Mouse (Mus musculus) lung, postnatal 0 days (tissue): ENCODE data around the gene Hsd17b2. TPM values are rescaled to one million over a fixed set of nuclear protein-coding genes. Genes with fewer than 3 reads are reported as not detected.

Experiments
- ATAC-seq: fragments of 200-750 bp; cut with Nextera tagmentation; 2 replicates; pipeline ENCODE4 v1.8.0; 2017; ENCODE audit warnings: moderate library complexity
- DNase-seq: peaks from one replicate; pipeline ENCODE4 v3.0.0-alpha.2; 2016; ENCODE audit warnings: low spot score
- H3K27ac ChIP-seq: fragments of 300-500 bp; sonication (generic); 2 replicates; pipeline ENCODE4 v1.5.1; 2014; ENCODE audit warnings: antibody characterized with exemption, mild to moderate bottlenecking, low read length, mixed read lengths
- H3K27me3 ChIP-seq: fragments of 300-500 bp; sonication (generic); replicated peaks from 2 replicates; pipeline ENCODE4 v1.6.1; 2014; ENCODE audit warnings: low read length, mixed read lengths; ENCODE audit not compliant: insufficient read depth
- H3K36me3 ChIP-seq: fragments of 300-500 bp; sonication (generic); 2 replicates; pipeline ENCODE4 v1.6.1; 2014; ENCODE audit warnings: low read length, mixed read lengths; ENCODE audit not compliant: insufficient read depth
- H3K4me1 ChIP-seq: fragments of 300-500 bp; sonication (generic); 2 replicates; pipeline ENCODE4 v1.6.1; 2014; ENCODE audit warnings: antibody characterized with exemption, low read depth, low read length, mixed read lengths; ENCODE audit not compliant: insufficient read depth
- H3K4me2 ChIP-seq: fragments of 300-500 bp; sonication (generic); replicated peaks from 2 replicates; pipeline ENCODE4 v1.6.1; 2014; ENCODE audit warnings: low read depth, mild to moderate bottlenecking, low read length, moderate library complexity, mixed read lengths
- H3K4me3 ChIP-seq: fragments of 300-500 bp; sonication (generic); 2 replicates; pipeline ENCODE4 v1.5.1; 2014; ENCODE audit warnings: low read depth, low read length
- H3K9ac ChIP-seq: fragments of 300-500 bp; sonication (generic); replicated peaks from 2 replicates; pipeline ENCODE4 v1.6.1; 2014; ENCODE audit warnings: low read depth, mild to moderate bottlenecking
- H3K9me3 ChIP-seq: fragments of 300-500 bp; sonication (generic); 2 replicates; pipeline ENCODE4 v1.6.1; 2016; ENCODE audit warnings: low read length, mixed read lengths
- CTCF ChIP-seq: IDR thresholded peaks from 2 replicates; pipeline ENCODE4 v1.5.1; 2016; ENCODE audit warnings: antibody characterized with exemption, mild to moderate bottlenecking
- EP300 ChIP-seq: IDR thresholded peaks from 2 replicates; pipeline ENCODE4 v1.6.1; 2016; ENCODE audit warnings: antibody characterized with exemption, mild to moderate bottlenecking, control low read depth
- WGBS: fragments of 180-500 bp; shearing (Covaris S2); extraction: QIAGEN DNeasy Blood & Tissue Kit; methylation state at CpG from one replicate; pipeline ENCODE4 v1.1.7; 2014; 5-methylcytosine and 5-hydroxymethylcytosine counted together
- polyA plus RNA-seq: library from polyadenylated mRNA; unstranded; fragments of >200 nt; fragmentation: Nextera tagmentation; extraction: Ambion mirVana; gene quantifications from 2 replicates; pipeline ENCODE4 v1.2.1, GENCODE M21; 2015

The Hsd17b2 gene
- polyA plus RNA-seq, 1 experiment from 2014 or later = 0.16 TPM

GRCm38 (mm10) chr8:117702701-117703100 is 997 bp downstream of the Hsd17b2 start:
- DNase-seq (peak; percentile 36), ATAC-seq (no peak)
- H3K27ac ChIP-seq = no peak overlapping the region
- no peak for TF ChIP-seq EP300
- TF ChIP-seq CTCF = no peak
- WGBS = 50% methylated on average over 10 of the region's 10 CpGs
- no peak overlapping the region for H3K4me2 ChIP-seq
- H3K9me3 ChIP-seq = no peaks in the 10 kb centered on the region
- no peaks in the 10 kb centered on the region for H3K27me3 ChIP-seq
- no peak overlapping the region for H3K9ac ChIP-seq
- H3K36me3 ChIP-seq = no peaks in the 10 kb centered on the region
- H3K4me1 ChIP-seq = no peaks in the 10 kb centered on the region
- H3K4me3 ChIP-seq = no peak overlapping the region

- Histone ChIP-seq H3K27me3 (no peaks in the 10 kb centered on the region), H3K4me1 (no peaks in the 10 kb centered on the region), H3K4me2 (no peak overlapping the region), H3K9ac (no peak overlapping the region), H3K27ac (no peak overlapping the region), H3K9me3 (no peaks in the 10 kb centered on the region), H3K4me3 (no peak overlapping the region), H3K36me3 (no peaks in the 10 kb centered on the region)
- TF ChIP-seq EP300 = no peak
- no peak for TF ChIP-seq CTCF
- ATAC-seq = no peak
- 81% methylated on average over 4 of the region's 4 CpGs for WGBS
- peak; percentile 11 for DNase-seq
Observed at GRCm38 (mm10) chr8:117706141-117706540, 4.4 kb downstream of the Hsd17b2 start.

GRCm38 (mm10) chr8:117712226-117712625 is 10.5 kb downstream of the Hsd17b2 start:
- no peak overlapping the region for H3K4me3 ChIP-seq
- DNase-seq = peak; percentile 6
- H3K27ac ChIP-seq = no peak overlapping the region
- H3K4me2 ChIP-seq = no peak overlapping the region
- no peaks in the 10 kb centered on the region for H3K9me3 ChIP-seq
- no peak overlapping the region for H3K9ac ChIP-seq
- H3K4me1 ChIP-seq = no peaks in the 10 kb centered on the region
- TF ChIP-seq CTCF (no peak), EP300 (no peak)
- WGBS = 37% methylated on average over 5 of the region's 5 CpGs
- no peaks in the 10 kb centered on the region for H3K36me3 ChIP-seq
- no peak for ATAC-seq
- no peaks in the 10 kb centered on the region for H3K27me3 ChIP-seq

- no peak for TF ChIP-seq CTCF
- TF ChIP-seq EP300 = no peak
- H3K36me3 ChIP-seq = no peaks in the 10 kb centered on the region
- ATAC-seq (peak; percentile 85), DNase-seq (peak; percentile 72)
- H3K27me3 ChIP-seq = no peaks in the 10 kb centered on the region
- no peak overlapping the region for H3K9ac ChIP-seq
- WGBS = 65% methylated on average over 5 of the region's 5 CpGs
- H3K4me2 ChIP-seq = no peak overlapping the region
- H3K9me3 ChIP-seq = no peaks in the 10 kb centered on the region
- H3K27ac ChIP-seq = no peak overlapping the region
- no peak overlapping the region for H3K4me3 ChIP-seq
- H3K4me1 ChIP-seq = no peaks in the 10 kb centered on the region
Observed at GRCm38 (mm10) chr8:117714604-117715003, 12.9 kb downstream of the Hsd17b2 start.

GRCm38 (mm10) chr8:117715896-117716295 is 14.2 kb downstream of the Hsd17b2 start:
- no peak overlapping the region for H3K4me3 ChIP-seq
- ATAC-seq (no peak), DNase-seq (no peak)
- H3K27me3 ChIP-seq = no peaks in the 10 kb centered on the region
- H3K36me3 ChIP-seq = no peaks in the 10 kb centered on the region
- no peaks in the 10 kb centered on the region for H3K4me1 ChIP-seq
- no peaks in the 10 kb centered on the region for H3K9me3 ChIP-seq
- 61% methylated on average over 5 of the region's 5 CpGs for WGBS
- no peak overlapping the region for H3K9ac ChIP-seq
- no peak overlapping the region for H3K4me2 ChIP-seq
- no peak overlapping the region for H3K27ac ChIP-seq
- TF ChIP-seq EP300 (no peak), CTCF (no peak)

GRCm38 (mm10) chr8:117718152-117718860 is 16.6 kb downstream of the Hsd17b2 start:
- DNase-seq = no peak
- no peak overlapping the region for H3K4me3 ChIP-seq
- no peak overlapping the region for H3K27ac ChIP-seq
- no peaks in the 10 kb centered on the region for H3K9me3 ChIP-seq
- ATAC-seq = no peak
- H3K36me3 ChIP-seq = no peaks in the 10 kb centered on the region
- WGBS = 64% methylated on average over 14 of the region's 14 CpGs
- no peaks in the 10 kb centered on the region for H3K27me3 ChIP-seq
- H3K4me1 ChIP-seq = no peaks in the 10 kb centered on the region
- no peak overlapping the region for H3K4me2 ChIP-seq
- no peak for TF ChIP-seq CTCF
- H3K9ac ChIP-seq = no peak overlapping the region
